Comparison of ENCODE assay signal across 8 mouse cellular contexts in genomic region chr11:105126520-105127029, GRCm38 (mm10). TPM values are rescaled to one million over a fixed set of nuclear protein-coding genes. Genes with fewer than 3 reads are reported as not detected.
A peak's percentile ranks its signal among the peaks of the same experiment; 100 is the strongest.
DNase-seq lines count a peak whose midpoint lies in the region; ATAC-seq and TF ChIP-seq lines count a peak whose summit lies in the region.

No protein-coding gene starts in this region.

- peak overlapping the region; percentile 21; the same call in 1 of the 2 replicates for H3K27ac ChIP-seq in forebrain, postnatal 0 days (ENCODE audit: low read depth, low read length)

- WGBS in forebrain, postnatal 0 days = 1% methylated on average over 49 of the region's 49 CpGs

- peak; percentile 3; the same call in 1 of the 2 replicates for ATAC-seq in forebrain, postnatal 0 days

- TF ChIP-seq CTCF in forebrain, postnatal 0 days (IDR thresholded peaks at IDR 0.05; ENCODE audit: low read depth) = no peak

- no peaks in the 10 kb centered on the region for H3K9me3 ChIP-seq in forebrain, postnatal 0 days (ENCODE audit: low read length)

- peak overlapping the region; percentile 69 for H3K9ac ChIP-seq in forebrain, postnatal 0 days

- peaks cover 16% of the 10 kb centered on the region for H3K36me3 ChIP-seq in forebrain, postnatal 0 days (ENCODE audit: insufficient read depth)

- peak overlapping the region; percentile 89 for H3K4me2 ChIP-seq in forebrain, postnatal 0 days (ENCODE audit: low read depth)

- H3K27me3 ChIP-seq in forebrain, postnatal 0 days (ENCODE audit: insufficient read depth, low read length) = no peaks in the 10 kb centered on the region

- peaks cover 10% of the 10 kb centered on the region; the same call in 1 of the 2 replicates for H3K4me1 ChIP-seq in forebrain, postnatal 0 days (ENCODE audit: insufficient read depth)

- peak overlapping the region; percentile 94 for H3K4me3 ChIP-seq in forebrain, postnatal 0 days (ENCODE audit: low read depth, low read length)

- peak; percentile 13 to 54 for DNase-seq in layer of hippocampus, postnatal 25 days (ENCODE audit: extremely low spot score in 1 of 2, low spot score in 1 of 2)
- DNase-seq in layer of hippocampus, adult 9-11 months = no peak
- DNase-seq in ZHBTc4 (ENCODE audit: low read depth, low spot score) = peak; percentile 33
- no peak for DNase-seq in forebrain, postnatal 0 days
- DNase-seq in lung, postnatal 14 days = peak; percentile 3
- no peak for DNase-seq in embryo, embryonic 10.5 days (ENCODE audit: low spot score)
- no peak for DNase-seq in layer of hippocampus, adult 11-12 months (ENCODE audit: low spot score)
- no peak for DNase-seq in layer of hippocampus, adult 18-20 months (ENCODE audit: low spot score in 2 of 2)

RNA-seq across cellular contexts. Expression of gene Mettl2, which starts 0.3 kb away (rescaled TPM):
- total RNA-seq in layer of hippocampus, postnatal 25 days (2021) = 10 to 100 TPM; 16.8 to 17.7 TPM
- 26.8 and 38.1 TPM in 2 replicates for total RNA-seq in forebrain, postnatal 0 days (2014; rRNA removed)
- 25.2 and 31.6 TPM in 2 replicates for polyA plus RNA-seq in forebrain, postnatal 0 days (2015; fragmentation: Nextera tagmentation; extraction: Ambion mirVana)
- 10 to 100 TPM; 16.3 to 17.1 TPM for total RNA-seq in layer of hippocampus, adult 18-20 months (2021)

RNA-seq across cellular contexts. Expression of gene Gm10842, which starts 20.1 kb away (rescaled TPM):
- not detected for total RNA-seq in layer of hippocampus, postnatal 25 days (2021)
- not detected in 2 replicates for total RNA-seq in forebrain, postnatal 0 days (2014; rRNA removed)
- not detected in 2 replicates for polyA plus RNA-seq in forebrain, postnatal 0 days (2015; fragmentation: Nextera tagmentation; extraction: Ambion mirVana)
- total RNA-seq in layer of hippocampus, adult 18-20 months (2021) = not detected

RNA-seq across cellular contexts. Expression of gene Tlk2, which starts 52.0 kb away (rescaled TPM):
- 10 to 100 TPM; 44.4 to 54.1 TPM for total RNA-seq in layer of hippocampus, postnatal 25 days (2021)
- 71.1 and 94.0 TPM in 2 replicates for total RNA-seq in forebrain, postnatal 0 days (2014; rRNA removed)
- polyA plus RNA-seq in forebrain, postnatal 0 days (2015; fragmentation: Nextera tagmentation; extraction: Ambion mirVana) = 12.4 and 13.9 TPM in 2 replicates
- total RNA-seq in layer of hippocampus, adult 18-20 months (2021) = 10 to 100 TPM; 45.8 to 46.2 TPM

Comparison
In these comparisons a context has a peak if more than half of its experiments do, and no peak if none do; other contexts are left out.
1. DNase-seq: peak in layer of hippocampus, postnatal 25 days (2 of 2), ZHBTc4 (single experiment) and lung, postnatal 14 days (single experiment); none in layer of hippocampus, adult 9-11 months (single experiment), forebrain, postnatal 0 days (single experiment), embryo, embryonic 10.5 days (single experiment), layer of hippocampus, adult 11-12 months (single experiment) and layer of hippocampus, adult 18-20 months (0 of 2).